Mouse (Mus musculus) mammary gland, adult 2 months (tissue): Measurements from ENCODE around the gene Arl6ip5. TPM values are rescaled to one million over a fixed set of nuclear protein-coding genes. Genes with fewer than 3 reads are reported as not detected.

ENCODE experiments used
- polyA plus RNA-seq: library from polyadenylated mRNA; depleted of rRNA; stranded (reverse); fragments of >200 nt; gene quantifications from 2 replicates; pipeline ENCODE4 v1.2.3, GENCODE M21; 2012; ENCODE audit warnings: low replicate concordance; rRNA removed

Gene Arl6ip5
- polyA plus RNA-seq = 65.7 and 108 TPM in 2 replicates

DNA sequence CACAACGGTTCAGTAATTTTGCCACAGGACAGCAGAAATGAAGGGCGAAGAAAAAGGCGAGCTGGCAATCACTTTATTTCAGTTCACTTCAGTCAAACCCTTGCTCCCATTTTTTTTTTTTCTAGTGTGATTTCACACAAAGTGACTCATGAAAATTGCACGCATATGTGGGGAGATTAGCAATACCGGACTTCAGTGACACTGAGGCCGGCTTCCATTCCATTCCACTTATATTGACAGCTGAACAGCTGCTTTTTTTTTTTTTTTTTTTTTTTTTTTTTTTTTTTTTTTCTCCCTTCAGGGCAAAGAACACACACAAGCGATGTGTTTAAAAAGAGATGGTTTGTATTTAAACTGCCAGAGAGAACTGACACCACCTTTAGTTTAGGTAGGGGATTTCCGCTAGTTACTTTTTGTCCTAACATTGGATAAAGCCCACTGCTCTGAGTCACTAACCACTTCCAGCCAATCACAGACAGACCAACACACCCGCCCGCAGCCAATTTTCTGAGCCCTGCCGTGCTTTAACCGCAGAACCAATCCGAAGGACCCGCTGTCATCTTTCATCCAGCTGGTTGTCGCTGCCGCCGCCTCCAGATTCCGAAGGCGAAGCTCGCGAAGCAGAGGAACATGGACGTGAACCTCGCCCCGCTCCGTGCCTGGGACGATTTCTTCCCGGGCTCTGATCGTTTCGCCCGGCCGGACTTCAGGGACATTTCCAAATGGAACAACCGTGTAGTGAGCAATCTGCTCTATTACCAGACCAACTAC lies at the start of gene Arl6ip5:
Arl6ip5 (plus strand) TSS at position 499 of the 771 bp plus-strand sequence.

DNA sequence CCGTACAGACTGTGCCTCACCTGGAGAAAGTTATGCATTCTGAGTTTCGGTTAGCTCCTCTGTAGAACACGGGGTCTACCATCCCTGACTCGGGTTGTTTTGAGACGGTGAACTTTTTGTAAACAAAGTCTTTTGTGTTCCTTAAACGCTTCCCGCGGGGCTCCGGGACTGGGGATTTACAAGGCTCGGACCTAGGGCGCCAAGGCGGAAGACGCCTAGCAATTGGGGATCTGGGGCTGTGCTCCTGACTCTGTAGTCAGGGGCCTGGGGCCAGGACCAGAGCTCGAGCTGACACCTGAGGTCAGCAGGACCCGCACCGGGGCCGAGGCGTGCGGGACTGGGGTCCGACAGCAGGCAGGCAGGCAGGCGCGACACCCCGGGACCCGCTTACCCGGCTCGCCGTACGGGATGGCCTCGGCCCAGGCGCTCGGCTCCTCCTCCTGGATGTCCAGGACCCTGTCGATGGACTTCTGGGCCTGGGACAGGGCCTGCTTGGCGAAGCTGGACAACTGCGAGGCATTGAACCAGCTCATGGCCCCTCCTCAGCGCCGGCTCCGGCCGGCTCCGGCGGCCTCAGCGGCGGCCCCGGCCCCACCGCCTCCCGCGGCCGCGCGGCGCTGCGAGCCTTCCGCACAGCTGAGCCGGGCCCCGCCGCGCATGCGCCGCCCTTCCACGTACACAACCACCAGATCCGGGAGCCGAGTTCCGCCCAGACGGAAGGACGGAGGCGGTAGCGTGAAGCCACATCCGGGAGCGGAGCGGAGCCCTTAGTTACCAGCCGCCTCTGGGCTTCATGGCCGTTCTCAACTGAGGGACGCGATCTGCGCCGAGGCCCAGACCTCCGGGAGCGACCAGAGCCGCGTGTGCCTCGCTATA lies 31.8 kb upstream of the Arl6ip5 start, which contains the start of gene Tmf1:
Tmf1 (minus strand) TSS at position 632 of the 876 bp plus-strand sequence.

DNA sequence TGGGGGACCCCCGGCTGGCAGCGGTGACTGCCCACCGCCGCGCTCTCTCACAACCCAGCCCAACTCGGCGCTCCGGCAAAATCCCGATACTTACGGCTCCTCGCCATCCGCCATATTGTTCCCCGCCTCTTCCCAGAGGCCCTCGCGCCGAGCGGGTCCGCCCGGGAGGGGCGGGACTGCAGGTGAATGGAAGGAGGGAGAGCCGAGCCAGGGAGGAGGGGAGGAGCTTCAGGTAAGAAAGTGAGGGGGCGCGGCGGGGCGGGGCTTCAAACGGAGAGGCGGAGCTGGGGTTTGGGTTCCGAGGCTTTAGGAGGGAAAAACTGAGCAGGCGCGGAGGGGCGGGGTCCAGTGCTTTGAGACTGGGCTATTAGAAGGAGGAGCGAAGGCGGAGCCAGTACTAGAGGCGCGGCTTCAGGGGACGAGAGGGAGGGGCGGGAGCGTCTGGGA lies 5.0 kb upstream of the Arl6ip5 start, which contains the start of gene Uba3:
Uba3 (minus strand) TSS at position 209 of the 447 bp plus-strand sequence.

DNA sequence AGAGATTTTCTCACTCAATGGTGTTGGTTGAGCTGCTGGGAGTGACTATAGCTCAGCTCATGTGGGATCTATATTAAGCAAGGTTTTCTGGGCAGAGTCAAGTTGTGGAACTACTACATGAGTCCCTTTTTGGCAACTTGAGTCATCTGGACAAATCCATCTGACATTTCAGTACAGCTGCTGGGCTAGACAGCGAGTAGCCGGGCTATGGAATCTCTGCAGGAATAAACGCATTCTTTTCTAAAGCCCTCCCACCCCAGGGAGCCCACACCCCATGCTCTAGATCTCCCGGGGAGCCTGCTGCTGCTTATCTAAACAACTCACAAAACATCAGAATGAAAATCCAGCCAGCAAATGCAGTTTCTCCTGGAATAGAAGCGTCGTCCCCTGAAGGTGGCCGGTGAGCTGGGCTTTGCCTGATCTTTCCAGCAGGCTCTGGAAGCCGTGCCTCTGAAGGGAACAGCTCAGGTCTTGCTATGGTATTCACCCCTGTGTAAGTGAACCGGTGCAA lies 42.3 kb downstream of the Arl6ip5 start, which contains the start of gene Lmod3:
Lmod3 (minus strand) TSS at position 49 of the 511 bp plus-strand sequence.

Other genes starting within 250 kb of the Arl6ip5 start
- gene Fam19a4, start 150.3 kb upstream of the Arl6ip5 start, polyA plus RNA-seq = 0.04 TPM in 1 of 2 replicates, not detected in the other
- 6.1 and 10.6 TPM in 2 replicates for gene Eogt, start 61.5 kb upstream of the Arl6ip5 start, polyA plus RNA-seq
- gene Tmf1, start 31.6 kb upstream of the Arl6ip5 start, polyA plus RNA-seq = 2.1 and 3.5 TPM in 2 replicates
- 6.9 and 19.7 TPM in 2 replicates for gene Uba3, start 5.0 kb upstream of the Arl6ip5 start, polyA plus RNA-seq
- gene Lmod3, start 42.1 kb downstream of the Arl6ip5 start, polyA plus RNA-seq = 0.05 and 8.2 TPM in 2 replicates